Mouse (Mus musculus): ENCODE results near the gene Nrip1. TPM values are rescaled to one million over a fixed set of nuclear protein-coding genes. Genes with fewer than 3 reads are reported as not detected.

The Nrip1 gene
- polyA plus RNA-seq, 1 experiment from 2014 or later: 47.0 TPM

DNA sequence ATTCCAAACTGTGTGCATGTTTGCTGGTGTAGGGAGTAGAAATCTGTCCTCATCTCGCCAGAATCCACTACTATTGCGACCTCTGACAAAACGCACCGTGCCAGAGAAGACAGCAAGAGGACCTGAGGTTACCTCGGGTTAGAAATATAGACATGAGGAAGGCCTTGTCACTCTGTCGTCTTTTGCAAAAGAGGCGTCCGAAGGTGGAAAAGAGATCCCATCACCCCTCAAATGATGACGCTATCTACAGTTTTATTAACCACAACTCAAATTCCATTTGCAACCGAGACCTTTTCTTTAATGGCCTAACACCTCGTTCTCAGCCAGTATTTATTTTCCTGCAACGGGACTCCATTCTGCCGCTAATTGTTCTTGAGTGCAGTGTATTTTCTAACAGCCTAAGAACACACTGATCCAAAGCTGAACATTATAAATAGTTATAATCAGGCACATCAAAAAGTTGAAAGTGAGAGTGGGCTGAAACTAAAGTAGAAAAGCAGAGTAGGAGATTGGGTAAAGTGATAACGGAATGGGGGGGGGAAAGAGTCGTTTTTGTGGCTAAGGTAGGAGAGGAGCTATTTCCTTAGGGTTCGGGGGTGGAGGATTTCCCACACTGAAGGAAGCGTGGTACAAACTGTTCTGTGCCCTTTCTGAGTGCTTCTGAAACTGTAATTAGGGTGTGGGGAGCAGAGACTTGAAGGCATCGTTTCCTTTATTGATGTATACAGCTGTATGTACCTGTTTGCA lies 124.1 kb downstream of the Nrip1 start:
- no peak overlapping the region for H3K4me2 ChIP-seq
- no peaks in the 10 kb centered on the region for H3K4me1 ChIP-seq
- H3K27ac ChIP-seq: no peak overlapping the region
- H3K4me3 ChIP-seq: no peak overlapping the region
- H3K27me3 ChIP-seq: no peaks in the 10 kb centered on the region
- no peaks in the 10 kb centered on the region for H3K9me3 ChIP-seq
- no peak for ATAC-seq (ENCODE audit: borderline replicate concordance, extremely low read depth, low FRiP score, low TSS enrichment)
- H3K9ac ChIP-seq: no peak overlapping the region
- no peaks in the 10 kb centered on the region for H3K36me3 ChIP-seq
- 64% methylated on average over 18 of the region's 18 CpGs for WGBS

DNA sequence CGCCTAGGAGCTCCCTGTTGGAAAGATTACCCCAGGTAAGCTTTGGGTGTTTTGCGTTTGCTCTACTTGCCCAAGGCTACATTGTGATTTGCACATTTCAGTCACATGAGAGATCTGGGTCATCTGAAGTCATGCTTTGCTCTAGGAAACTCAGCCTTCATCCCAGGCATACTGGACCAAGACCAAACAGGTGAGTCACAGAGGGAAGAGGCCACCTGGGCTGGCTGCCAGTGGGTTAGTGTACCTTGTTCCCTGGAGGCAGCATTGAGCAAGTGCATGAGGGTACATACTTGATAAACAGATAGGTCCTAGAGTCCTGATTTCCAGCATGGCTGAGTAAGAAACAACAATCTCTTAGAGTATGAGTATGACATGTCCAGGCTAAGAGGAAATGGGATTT lies 130.8 kb downstream of the Nrip1 start:
- no peak for ATAC-seq (ENCODE audit: borderline replicate concordance, extremely low read depth, low FRiP score, low TSS enrichment)
- Histone ChIP-seq H3K9me3 (no peaks in the 10 kb centered on the region), H3K27ac (no peak overlapping the region), H3K4me1 (no peaks in the 10 kb centered on the region), H3K27me3 (no peaks in the 10 kb centered on the region), H3K4me3 (no peak overlapping the region), H3K36me3 (no peaks in the 10 kb centered on the region), H3K9ac (no peak overlapping the region), H3K4me2 (no peak overlapping the region)
- 92% methylated on average over 2 of the region's 2 CpGs for WGBS

DNA sequence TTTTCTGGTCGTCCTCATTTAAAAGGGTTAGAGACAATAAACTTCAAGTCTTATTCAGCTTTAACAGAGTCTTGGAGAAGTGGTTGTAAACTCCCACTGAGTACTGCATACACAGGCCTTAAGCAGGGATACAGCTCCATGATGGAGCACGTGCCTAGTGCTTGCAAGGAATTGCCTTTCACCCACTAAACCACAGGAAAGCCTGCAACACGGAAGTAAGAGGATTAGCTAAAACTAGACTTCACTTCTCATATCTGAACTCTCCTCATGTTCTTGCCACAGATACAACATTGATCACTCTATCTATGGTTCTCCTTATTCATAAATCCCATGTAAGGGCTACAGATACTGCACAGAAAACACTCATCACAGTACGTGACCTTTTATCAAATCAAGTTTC lies 132.4 kb downstream of the Nrip1 start:
- Histone ChIP-seq H3K27me3 (no peaks in the 10 kb centered on the region), H3K4me2 (no peak overlapping the region), H3K4me1 (no peaks in the 10 kb centered on the region), H3K9me3 (no peaks in the 10 kb centered on the region), H3K9ac (no peak overlapping the region), H3K4me3 (no peak overlapping the region), H3K27ac (no peak overlapping the region), H3K36me3 (no peaks in the 10 kb centered on the region)
- WGBS: 77% methylated on average over 4 of the region's 4 CpGs
- no peak for ATAC-seq (ENCODE audit: borderline replicate concordance, extremely low read depth, low FRiP score, low TSS enrichment)

DNA sequence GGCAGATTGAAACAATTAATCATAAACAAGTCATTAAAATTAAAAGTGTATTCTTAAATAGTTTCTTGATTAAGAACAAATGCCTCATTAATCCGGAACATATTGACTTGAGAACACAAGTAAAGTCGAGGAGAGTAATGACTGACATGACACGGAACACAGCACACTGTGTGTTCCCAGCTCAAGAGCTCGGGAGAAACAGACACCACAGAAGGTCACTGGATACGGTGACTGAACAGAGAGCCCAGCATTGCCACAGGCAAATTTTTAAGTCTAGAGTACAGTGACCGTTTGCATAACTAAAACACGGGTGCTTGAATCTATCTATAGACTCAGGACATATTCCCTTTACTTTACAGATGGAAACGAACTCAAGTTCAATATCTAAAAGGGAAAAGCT lies 134.3 kb downstream of the Nrip1 start:
- no peak for ATAC-seq (ENCODE audit: borderline replicate concordance, extremely low read depth, low FRiP score, low TSS enrichment)
- no peaks in the 10 kb centered on the region for H3K4me1 ChIP-seq
- H3K4me2 ChIP-seq: no peak overlapping the region
- no peak overlapping the region for H3K4me3 ChIP-seq
- no peaks in the 10 kb centered on the region for H3K27me3 ChIP-seq
- H3K9ac ChIP-seq: no peak overlapping the region
- H3K9me3 ChIP-seq: no peaks in the 10 kb centered on the region
- H3K36me3 ChIP-seq: no peaks in the 10 kb centered on the region
- WGBS: 72% methylated on average over 8 of the region's 8 CpGs
- no peak overlapping the region for H3K27ac ChIP-seq

DNA sequence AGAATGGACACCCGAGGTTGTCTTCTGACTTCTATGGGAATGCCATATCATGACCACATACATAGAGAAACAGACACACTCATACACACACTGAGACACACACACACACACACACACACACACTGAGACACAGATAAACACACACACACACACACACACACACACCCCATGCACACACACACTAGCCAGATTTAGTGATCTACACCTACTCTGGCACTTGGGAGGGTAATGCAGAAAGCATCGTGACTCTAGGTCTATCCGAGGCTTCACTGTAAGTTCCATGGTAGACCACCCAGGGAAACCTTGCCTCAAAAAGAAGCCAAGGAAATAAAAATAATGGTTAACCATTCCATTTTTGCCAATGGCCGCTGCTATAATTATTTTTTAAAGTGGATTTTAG lies 134.8 kb downstream of the Nrip1 start:
- H3K4me2 ChIP-seq: no peak overlapping the region
- WGBS: 93% methylated on average over 4 of the region's 4 CpGs
- H3K9ac ChIP-seq: no peak overlapping the region
- H3K4me3 ChIP-seq: no peak overlapping the region
- H3K9me3 ChIP-seq: no peaks in the 10 kb centered on the region
- no peaks in the 10 kb centered on the region for H3K27me3 ChIP-seq
- H3K36me3 ChIP-seq: no peaks in the 10 kb centered on the region
- H3K27ac ChIP-seq: no peak overlapping the region
- ATAC-seq (ENCODE audit: borderline replicate concordance, extremely low read depth, low FRiP score, low TSS enrichment): no peak
- H3K4me1 ChIP-seq: no peaks in the 10 kb centered on the region

Measured in lung, embryonic 15.5 days (tissue).